Mouse (Mus musculus): ENCODE data around the gene Camta1.

Camta1 gene

GRCm38 (mm10) chr4:151672452-151672851 is 189.2 kb downstream of the Camta1 start:
- DNase-seq, result no peak

GRCm38 (mm10) chr4:151666411-151666901 is 195.2 kb downstream of the Camta1 start:
- DNase-seq, result no peak

- no peak for DNase-seq
These were observed 200.2 kb downstream of the Camta1 start for GRCm38 (mm10) chr4:151661486-151661885.

DNA sequence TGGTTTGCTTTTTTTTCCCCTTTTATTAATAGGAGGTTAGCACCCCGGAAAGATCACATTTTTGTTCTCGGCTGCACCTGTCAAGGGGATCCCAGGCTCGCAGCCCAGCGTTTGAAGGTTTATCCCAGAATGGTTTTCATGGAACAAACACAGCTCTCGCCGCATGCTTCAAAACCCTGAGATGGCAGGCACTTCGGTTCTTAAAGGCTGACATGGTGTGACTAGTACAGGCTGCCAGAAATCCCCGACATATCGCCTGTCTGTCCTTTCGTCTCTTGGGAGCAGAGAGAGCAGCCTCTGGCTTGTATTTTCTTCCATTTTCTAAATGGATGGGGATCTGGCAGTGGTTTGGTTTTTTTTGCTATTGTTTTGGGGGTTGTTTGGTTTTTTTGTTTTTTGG is 205.2 kb downstream of the Camta1 start:
- DNase-seq, result no peak

- no peak for DNase-seq
These were observed 205.9 kb downstream of the Camta1 start for GRCm38 (mm10) chr4:151655637-151656385.

- no peak for DNase-seq
These were observed 206.4 kb downstream of the Camta1 start for GRCm38 (mm10) chr4:151655227-151655626.

- DNase-seq, result no peak
These were observed 219.3 kb downstream of the Camta1 start for GRCm38 (mm10) chr4:151642418-151642817.

- DNase-seq, result no peak
These were observed 220.7 kb downstream of the Camta1 start for GRCm38 (mm10) chr4:151640971-151641370.

- DNase-seq, result no peak
These were observed 222.7 kb downstream of the Camta1 start for GRCm38 (mm10) chr4:151638941-151639340.

DNA sequence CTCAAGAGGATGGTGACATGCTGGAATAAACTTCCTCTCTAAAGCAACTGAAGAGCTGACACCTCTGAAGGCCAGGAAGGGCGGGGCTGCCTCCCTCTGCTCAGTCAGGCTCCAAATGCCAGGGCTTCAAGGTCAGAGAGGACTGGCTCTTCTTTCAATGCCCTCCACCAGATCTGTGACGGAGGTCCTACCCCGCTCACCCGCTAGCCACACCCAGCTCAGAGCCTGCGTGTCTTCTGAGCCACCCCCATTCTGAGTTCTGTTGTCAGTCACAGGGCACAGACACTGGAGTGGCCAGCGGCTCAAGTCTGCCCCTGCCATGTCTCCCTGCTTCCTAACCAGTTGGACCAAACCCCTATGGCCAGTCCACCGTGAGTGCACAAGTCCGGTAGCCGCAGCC is 224.3 kb downstream of the Camta1 start:
- no peak for DNase-seq

DNA sequence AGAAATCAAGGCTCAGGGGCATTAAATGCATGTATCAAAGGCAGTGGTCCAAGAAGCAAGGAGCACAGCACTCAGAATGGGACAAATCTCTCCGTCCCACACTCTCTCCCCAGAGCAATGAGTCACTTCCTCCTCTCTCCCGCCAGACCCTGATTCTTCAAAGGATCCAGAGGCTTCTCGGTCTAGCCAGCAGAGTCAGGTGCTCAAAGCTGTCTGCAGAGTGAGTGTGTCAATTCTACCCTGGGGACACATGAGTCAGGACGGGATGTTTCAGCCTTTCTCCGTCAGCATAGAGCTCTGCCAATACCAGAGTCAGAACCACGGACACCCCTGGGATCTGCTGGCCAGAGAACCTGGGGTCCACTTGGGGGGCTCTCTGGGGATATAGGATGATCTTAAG is 226.9 kb downstream of the Camta1 start:
- no peak for DNase-seq

GRCm38 (mm10) chr4:151633795-151634194 is 227.9 kb downstream of the Camta1 start:
- no peak for DNase-seq

GRCm38 (mm10) chr4:151632321-151632720 is 229.4 kb downstream of the Camta1 start:
- DNase-seq, result no peak

GRCm38 (mm10) chr4:151630664-151631063 is 231.0 kb downstream of the Camta1 start:
- DNase-seq, result no peak

GRCm38 (mm10) chr4:151630231-151630630 is 231.4 kb downstream of the Camta1 start:
- DNase-seq, result no peak

GRCm38 (mm10) chr4:151619541-151620016 is 242.1 kb downstream of the Camta1 start:
- DNase-seq, result no peak

DNA sequence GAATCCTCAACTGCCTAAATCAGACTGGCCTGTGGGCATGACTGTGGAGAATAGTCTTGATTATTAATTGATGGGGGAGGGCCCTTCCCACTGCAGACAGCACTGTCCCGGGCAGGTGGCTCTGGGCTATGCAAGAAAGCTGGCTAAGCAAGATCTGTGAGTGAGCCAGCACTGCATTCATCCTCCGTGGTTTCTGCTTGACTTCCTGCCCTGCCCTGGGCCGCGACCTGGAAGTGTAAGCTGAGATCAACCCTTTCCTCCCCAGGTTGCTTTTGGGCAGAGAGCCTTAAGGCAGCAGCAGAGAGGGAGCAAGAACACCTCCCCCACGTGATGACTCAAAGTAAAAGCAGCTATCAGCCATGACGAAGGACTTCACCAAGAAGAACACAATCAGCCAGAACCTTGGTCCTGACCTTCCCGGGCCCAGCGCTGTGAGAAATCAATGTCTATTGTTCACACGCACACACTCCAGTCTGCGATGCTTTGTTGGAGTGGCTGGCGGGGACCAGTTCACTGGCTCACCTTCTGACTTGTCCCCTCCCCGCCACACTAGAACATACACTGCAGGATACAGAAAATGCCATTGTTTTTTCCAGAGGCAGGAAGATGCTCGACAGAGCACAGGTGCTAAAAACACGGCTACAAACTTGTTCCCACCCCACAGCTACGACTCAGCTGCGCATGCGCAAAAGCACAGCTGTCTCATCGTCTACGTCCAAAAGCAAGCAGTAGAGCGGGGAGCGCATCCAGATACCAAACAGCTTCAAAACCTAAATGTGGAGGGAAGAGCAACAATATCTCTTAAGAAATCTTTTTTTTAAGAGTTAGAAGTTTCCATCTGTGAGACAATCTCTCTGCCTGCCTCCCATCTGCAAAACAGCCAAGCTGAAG is 243.0 kb downstream of the Camta1 start:
- no peak for DNase-seq

GRCm38 (mm10) chr4:151611621-151612020 is 250.1 kb downstream of the Camta1 start:
- DNase-seq, result no peak

- peak; percentile 56 for DNase-seq
These were observed 251.4 kb downstream of the Camta1 start for GRCm38 (mm10) chr4:151610266-151610665.

GRCm38 (mm10) chr4:151604907-151605306 is 256.8 kb downstream of the Camta1 start:
- DNase-seq, result peak; percentile 36

DNA sequence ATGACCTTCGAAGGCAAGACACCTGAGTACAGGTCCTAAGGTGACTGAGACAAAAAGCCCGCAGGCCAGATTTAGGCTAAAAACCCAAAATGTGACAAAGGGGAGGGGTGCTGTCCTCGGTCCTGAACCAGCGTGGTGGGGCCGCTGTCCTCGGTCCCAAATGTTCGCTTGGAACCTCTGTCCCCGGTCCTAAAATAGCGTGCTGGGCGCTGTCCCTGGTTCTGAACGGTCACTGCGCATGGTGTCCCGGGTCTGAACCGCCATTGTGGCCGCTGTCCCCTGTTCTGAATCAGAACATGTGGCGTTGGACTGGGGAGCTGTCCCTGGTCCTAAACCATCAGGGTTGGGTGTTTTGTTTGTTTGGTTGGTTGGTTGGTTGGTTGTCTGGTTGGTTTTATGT is 257.2 kb downstream of the Camta1 start:
- DNase-seq, result peak; percentile 73

- no peak for DNase-seq
These were observed 258.1 kb downstream of the Camta1 start for GRCm38 (mm10) chr4:151603586-151603985.

DNA sequence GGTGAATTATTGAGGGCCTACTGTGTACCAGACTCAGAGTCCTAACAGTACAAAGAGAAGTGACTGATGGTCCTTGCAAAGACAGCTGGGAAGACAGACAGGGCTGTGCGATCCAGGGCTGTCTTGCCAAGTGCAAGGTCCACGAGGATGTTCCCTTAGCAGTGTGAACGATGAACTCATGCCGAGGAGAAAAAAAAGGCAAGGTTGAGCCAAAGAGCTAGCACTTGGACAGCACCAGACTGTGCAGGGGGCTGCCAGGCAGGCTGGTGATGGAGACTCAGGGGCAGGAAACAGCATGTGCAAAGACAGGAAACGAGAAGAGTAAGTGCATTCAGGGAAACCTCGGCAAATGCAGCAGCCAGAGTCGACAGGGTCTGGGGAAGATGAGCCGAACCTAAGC is 266.6 kb downstream of the Camta1 start:
- no peak for DNase-seq

DNA sequence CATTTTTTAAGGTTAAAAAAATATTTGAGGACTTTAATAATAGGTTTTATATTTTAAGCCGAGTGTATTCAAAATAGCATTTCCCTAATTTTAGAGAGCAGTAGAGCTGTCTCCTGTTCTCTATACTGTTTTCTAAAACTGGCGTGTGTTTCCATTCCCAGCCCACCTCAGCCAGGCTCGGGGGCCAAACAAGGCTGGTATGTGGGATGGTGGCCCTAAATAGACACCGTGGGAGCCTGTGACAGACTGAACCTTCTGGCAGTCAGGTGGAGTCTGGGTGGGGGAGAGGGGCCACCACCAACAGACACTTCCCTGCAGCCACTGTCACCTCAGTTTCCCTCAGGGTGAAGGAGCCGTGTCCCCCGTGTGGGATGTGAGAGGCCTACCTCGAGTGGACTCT is 268.6 kb downstream of the Camta1 start:
- DNase-seq, result no peak

Data from thymus, postnatal 4 days (tissue).